Mouse (Mus musculus): Measurements from ENCODE around the gene Itprip.

Gene Itprip

GRCm38 (mm10) chr19:47888037-47888436 is 31.1 kb downstream of the Itprip start:
- in situ Hi-C loops (cut with MboI; ENCODE audit: unreplicated experiment in 2 of 2), result loop anchor here in 1 of 2 experiments (25.0 kb wide), 1 partner anchor 926 kb away; no protein-coding TSS in a partner anchor

- in situ Hi-C loops (cut with MboI; ENCODE audit: unreplicated experiment in 2 of 2), result loop anchor here in 1 of 2 experiments (25.0 kb wide), 1 partner anchor 925 kb away; no protein-coding TSS in a partner anchor
Measured at GRCm38 (mm10) chr19:47887417-47887816, 31.7 kb downstream of the Itprip start.

GRCm38 (mm10) chr19:47886617-47887016 is 32.5 kb downstream of the Itprip start:
- in situ Hi-C loops (cut with MboI; ENCODE audit: unreplicated experiment in 2 of 2), result loop anchor here in 1 of 2 experiments (25.0 kb wide), 1 partner anchor 924 kb away; no protein-coding TSS in a partner anchor

DNA sequence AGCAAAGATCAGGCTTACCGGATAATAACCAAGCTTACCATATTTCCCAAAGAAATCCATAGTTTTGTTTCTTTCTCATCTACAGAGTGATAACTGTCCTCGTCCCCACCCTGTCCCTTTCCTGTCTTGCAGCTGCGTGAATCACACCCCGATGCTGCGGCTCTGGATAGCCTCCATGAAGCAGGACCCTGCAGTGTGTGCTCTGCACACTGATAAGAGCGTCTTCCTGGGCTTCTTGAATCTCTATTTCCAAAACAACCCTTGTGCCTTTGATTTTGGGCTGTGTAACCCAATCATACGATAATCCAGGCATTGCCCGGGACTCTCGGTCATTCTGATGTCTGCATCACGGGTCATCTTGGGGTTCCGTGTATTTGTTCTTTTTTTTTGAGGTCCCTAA is 33.2 kb downstream of the Itprip start:
- in situ Hi-C loops (cut with MboI; ENCODE audit: unreplicated experiment in 2 of 2), result loop anchor here in 1 of 2 experiments (25.0 kb wide), 1 partner anchor 924 kb away; no protein-coding TSS in a partner anchor

- in situ Hi-C loops (cut with MboI; ENCODE audit: unreplicated experiment in 2 of 2), result loop anchor here in 1 of 2 experiments (25.0 kb wide), 1 partner anchor 923 kb away; no protein-coding TSS in a partner anchor
Measured at GRCm38 (mm10) chr19:47885191-47885743, 33.8 kb downstream of the Itprip start.

DNA sequence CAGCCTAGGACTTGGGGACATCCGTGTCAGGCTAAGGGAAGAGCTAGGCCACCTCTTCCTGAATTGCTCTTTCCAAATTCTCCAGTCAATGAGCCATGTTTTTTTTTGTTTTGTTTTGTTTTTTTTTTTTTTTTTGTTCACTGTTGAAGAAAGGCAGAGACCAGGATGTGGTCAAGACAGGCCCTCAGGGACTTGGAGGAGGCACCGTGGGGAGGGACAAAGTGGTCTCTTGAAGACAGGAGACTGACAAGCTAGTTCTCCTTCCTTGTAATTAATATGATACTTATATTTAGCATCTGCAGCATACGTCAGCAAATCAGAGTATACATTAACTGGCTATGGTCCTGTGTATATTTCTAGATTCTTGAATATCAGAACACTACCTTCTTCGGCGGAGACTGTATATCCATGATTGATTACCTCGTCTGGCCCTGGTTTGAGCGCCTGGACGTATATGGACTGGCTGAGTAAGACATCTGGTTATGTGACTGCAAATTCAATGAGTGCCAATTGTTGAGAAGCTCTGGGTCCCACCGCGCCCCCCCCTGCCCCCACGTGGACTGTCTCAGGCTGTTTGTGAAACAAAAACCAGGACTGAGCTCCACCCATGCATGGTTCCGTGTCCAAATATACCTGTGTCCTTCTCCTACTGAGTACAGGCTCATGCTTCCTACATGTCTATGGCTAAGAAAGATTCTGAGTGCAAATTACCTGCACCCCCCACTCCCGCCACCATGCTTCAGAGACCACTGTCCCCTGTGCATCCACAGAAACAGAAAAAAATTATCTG is 34.6 kb downstream of the Itprip start:
- in situ Hi-C loops (cut with MboI; ENCODE audit: unreplicated experiment in 2 of 2), result loop anchor here (5.0 to 25.0 kb wide), 2 partner anchors 48 to 922 kb away; no protein-coding TSS in a partner anchor

- in situ Hi-C loops (cut with MboI; ENCODE audit: unreplicated experiment in 2 of 2), result loop anchor here (5.0 to 25.0 kb wide), 2 partner anchors 49 to 921 kb away; no protein-coding TSS in a partner anchor
Measured at GRCm38 (mm10) chr19:47882882-47883254, 36.2 kb downstream of the Itprip start.

DNA sequence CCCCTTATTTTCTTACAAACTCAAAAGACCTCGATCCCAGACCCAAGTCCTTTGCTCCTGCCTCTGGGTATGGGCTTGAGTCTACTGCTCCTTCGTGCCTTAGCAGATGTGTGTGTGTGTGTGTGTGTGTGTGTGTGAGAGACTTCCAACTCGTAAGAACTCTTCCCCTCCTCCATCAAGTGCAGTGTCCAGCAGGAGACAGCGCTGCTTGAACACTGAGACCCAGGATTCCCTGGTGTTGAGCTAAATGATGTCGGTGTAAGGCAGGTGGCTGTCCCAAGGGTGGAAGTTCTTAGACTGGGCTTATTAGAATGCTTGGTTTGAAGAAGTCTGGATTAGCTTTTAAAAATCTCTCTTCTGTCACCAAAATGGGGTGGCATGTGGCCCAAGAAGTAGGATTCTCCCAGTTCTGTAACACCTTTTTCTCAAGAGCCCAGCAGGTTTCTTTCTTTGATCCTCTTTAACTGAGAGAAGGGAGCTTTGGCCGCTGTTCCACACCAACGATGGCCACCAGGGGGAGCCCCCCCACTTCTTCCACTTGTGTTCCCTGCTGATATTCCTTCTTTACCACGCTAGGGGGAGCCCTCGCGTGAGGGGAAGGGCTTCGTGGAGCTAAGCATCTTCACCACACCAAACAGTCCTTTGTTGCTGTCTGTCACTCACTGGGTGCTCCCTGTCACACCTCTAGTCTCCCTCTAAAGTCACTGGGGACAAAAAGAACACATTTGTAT is 36.8 kb downstream of the Itprip start:
- in situ Hi-C loops (cut with MboI; ENCODE audit: unreplicated experiment in 2 of 2), result loop anchor here (5.0 to 25.0 kb wide), 2 partner anchors 50 to 920 kb away; no protein-coding TSS in a partner anchor

GRCm38 (mm10) chr19:47881538-47881937 is 37.6 kb downstream of the Itprip start:
- in situ Hi-C loops (cut with MboI; ENCODE audit: unreplicated experiment in 2 of 2), result loop anchor here (5.0 to 25.0 kb wide), 2 partner anchors 51 to 919 kb away; no protein-coding TSS in a partner anchor

DNA sequence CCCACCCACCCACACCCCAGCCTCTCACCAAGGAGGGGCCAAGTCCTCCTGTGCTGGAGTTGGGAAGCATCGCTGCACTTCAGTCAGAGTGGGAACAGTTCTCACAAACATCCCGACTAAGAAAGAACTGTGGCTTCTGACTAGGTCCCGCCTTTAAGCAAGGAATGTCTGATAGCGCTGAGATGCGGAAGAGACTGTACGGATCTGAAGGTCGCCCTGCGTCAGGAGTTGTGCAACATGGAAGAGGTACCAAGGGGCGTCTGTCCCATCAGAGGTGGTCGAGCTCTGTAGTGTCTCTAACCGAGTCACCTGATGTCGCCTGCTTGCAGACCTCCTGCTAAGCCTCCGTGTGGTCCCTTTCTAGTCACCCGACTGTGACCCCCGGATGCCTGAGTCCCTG is 42.8 kb downstream of the Itprip start:
- in situ Hi-C loops (cut with MboI; ENCODE audit: unreplicated experiment in 2 of 2), result loop anchor here in 1 of 2 experiments (25.0 kb wide), 1 partner anchor 914 kb away; no protein-coding TSS in a partner anchor

DNA sequence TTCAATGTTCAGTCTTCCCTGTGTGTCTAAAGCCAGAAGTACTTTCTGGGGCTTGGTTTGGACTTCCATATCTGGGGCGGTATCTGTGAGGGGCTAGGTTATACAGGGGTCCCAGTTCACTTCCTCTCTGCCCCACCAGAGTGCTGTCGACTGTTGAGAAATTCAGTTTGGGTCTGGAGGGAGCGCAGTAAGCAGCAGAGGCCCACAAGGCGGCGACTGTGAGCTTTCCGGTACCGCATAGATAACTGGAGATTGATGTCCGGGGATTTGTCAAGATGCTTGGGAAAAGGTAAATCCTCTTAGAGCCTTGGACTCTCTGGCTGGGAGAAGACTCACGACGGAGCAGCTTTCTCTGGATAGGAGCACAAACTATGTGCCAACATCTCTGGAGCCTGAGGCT is 47.6 kb downstream of the Itprip start:
- in situ Hi-C loops (cut with MboI; ENCODE audit: unreplicated experiment in 2 of 2), result no loop called here

DNA sequence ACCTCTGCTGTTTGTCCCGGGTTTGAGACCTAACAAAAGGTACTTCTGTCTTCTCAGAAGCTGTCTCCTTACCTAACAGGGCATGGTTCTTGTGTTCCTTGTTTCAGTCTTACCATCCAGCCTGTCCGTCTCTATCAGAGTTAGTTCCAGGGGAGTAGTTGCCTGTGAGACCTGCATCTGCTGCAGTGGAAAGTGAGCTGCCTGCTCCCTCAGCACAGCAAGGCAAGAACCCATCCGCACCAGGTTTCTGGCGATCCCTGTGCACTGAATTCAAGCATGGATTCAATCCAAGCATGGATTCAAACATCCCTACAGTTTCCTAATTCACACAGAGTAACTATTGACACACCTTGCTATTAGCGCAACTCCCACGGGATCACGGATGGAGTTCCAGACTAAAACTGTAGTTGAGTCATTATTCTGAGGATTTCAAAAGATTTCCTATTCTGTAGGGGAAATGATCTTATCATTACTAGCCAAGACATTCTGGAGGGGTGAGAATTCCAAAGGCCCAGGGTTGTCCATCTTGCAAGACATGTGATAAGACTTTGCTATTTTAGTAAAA is 48.9 kb downstream of the Itprip start:
- in situ Hi-C loops (cut with MboI; ENCODE audit: unreplicated experiment in 2 of 2), result no loop called here

DNA sequence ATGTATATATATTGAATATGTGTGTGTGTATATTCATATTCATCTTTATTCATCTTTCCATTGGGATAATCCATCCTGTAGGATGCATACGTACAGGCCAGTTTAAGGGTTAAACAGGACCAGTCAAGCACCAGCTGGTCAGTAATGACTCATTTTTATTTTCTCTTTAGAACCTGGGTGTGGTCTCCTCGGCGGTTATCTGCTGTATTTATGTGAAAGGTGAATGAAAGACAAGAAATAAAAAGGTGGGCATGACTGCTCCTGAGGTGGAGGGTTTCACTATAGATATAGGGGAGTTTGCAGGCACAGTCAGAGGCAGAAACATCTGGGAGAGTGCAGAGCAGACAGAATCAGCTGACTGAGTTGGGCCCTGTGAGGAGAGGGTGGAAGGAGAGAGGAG is 49.6 kb downstream of the Itprip start:
- in situ Hi-C loops (cut with MboI; ENCODE audit: unreplicated experiment in 2 of 2), result no loop called here

GRCm38 (mm10) chr19:47868951-47869350 is 50.1 kb downstream of the Itprip start:
- in situ Hi-C loops (cut with MboI; ENCODE audit: unreplicated experiment in 2 of 2), result no loop called here

DNA sequence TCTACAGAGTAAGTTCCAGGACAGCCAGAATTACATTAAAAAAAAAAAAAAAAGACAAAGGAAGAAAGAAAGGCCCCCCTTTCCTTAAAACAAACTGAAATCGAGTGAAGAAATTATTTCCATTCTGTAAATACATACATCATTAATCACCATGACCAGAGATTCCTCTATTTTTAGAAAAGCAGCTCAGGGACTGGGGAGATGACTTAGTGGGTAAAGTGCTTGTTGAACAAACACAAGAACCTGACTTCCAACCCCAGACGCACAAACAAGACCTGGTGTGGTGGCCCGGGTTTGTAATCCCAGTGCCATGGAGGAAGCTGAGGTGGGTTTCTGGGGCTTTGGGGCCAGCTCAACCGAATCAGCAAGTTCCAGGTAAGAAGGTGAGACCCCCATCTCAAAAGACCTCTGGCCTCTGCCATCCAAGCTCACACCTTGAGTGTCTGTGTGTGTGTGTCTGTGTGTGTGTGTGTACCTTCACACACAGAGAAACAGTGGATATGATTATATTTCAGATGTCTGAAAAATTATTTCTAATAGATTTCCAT is 51.4 kb downstream of the Itprip start:
- in situ Hi-C loops (cut with MboI; ENCODE audit: unreplicated experiment in 2 of 2), result no loop called here

DNA sequence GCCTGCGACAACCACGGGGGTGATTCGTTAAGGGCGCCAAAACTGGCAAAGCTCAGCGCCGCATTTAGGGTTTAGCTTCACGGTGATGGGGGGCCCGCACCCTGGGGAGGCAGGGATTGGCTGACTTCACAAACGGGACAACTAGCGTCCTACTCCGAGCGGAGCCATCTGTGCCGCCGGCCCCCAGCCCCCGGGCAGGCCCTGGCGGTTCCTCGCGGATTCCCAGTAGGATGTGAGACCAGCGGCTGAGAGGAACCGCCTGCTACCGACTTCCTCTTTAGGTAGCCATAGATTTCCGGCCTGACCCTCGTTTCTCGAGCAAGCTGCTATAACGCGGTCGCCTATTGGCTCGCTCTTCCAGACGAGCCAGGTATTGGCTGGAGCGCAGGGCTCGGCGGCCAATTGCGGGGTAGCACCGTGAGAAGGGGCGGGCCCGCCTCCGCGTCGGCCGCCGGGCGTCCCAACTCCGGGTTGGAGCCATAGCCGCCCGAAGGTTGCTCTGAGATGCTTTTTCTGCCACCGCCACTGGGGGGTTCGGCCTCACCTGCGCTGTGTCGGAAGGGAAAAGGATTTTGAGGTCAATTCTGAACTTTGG is 53.6 kb downstream of the Itprip start, which contains the start of gene Gsto2:
TSS of gene Gsto2 (plus strand) at position 182 of the 595 bp plus-strand sequence.
- in situ Hi-C loops (cut with MboI; ENCODE audit: unreplicated experiment in 2 of 2), result no loop called here

DNA sequence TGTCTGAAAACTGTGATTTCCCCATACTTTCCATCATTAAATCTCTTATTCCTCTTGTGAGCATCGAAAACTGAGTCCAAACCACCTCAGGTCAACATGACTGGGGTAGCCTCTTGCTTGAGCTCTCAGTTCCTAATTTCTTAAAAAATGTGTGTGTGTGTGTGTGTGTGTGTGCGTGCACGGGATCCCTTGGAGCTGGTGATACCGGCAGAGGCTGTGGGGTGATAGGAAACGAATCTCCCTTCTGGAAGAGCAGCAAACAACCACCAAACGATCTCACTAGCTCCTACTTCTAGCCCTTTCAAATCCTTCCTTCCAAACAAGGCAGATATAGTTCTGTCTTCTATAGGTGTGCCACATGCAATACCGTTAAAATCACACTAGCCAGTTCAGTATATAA is 54.4 kb downstream of the Itprip start:
- in situ Hi-C loops (cut with MboI; ENCODE audit: unreplicated experiment in 2 of 2), result no loop called here

GRCm38 (mm10) chr19:47864051-47864450 is 55.0 kb downstream of the Itprip start:
- in situ Hi-C loops (cut with MboI; ENCODE audit: unreplicated experiment in 2 of 2), result no loop called here

- in situ Hi-C loops (cut with MboI; ENCODE audit: unreplicated experiment in 2 of 2), result no loop called here
Measured at GRCm38 (mm10) chr19:47862581-47862980, 56.5 kb downstream of the Itprip start.

DNA sequence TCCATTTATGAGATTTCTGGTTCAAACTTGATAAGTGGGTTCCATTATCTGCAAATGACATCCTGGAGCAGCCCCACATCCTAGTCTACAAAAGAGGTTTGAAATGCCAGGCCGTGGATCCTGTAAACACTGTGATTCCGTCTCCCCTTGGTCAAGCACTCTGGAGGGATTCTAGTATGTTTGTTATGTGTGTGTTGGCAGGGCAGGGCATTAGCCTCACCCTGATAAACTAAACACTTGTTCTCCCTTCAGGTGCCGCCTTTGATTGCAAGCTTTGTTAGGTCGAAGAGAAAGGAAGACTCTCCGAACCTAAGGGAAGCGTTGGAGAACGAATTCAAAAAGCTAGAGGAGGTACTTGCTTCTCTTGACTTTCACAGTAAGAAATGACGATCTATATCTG is 59.9 kb downstream of the Itprip start:
- in situ Hi-C loops (cut with MboI; ENCODE audit: unreplicated experiment in 2 of 2), result no loop called here

All from v-Abl transformed pro-B cells (cell line).